Mouse (Mus musculus): ENCODE data around the gene Vrk1. TPM values are rescaled to one million over a fixed set of nuclear protein-coding genes. Genes with fewer than 3 reads are reported as not detected.

Gene Vrk1
- total RNA-seq, 2 experiments from 2014 or later: 97.1 to 205 TPM

DNA sequence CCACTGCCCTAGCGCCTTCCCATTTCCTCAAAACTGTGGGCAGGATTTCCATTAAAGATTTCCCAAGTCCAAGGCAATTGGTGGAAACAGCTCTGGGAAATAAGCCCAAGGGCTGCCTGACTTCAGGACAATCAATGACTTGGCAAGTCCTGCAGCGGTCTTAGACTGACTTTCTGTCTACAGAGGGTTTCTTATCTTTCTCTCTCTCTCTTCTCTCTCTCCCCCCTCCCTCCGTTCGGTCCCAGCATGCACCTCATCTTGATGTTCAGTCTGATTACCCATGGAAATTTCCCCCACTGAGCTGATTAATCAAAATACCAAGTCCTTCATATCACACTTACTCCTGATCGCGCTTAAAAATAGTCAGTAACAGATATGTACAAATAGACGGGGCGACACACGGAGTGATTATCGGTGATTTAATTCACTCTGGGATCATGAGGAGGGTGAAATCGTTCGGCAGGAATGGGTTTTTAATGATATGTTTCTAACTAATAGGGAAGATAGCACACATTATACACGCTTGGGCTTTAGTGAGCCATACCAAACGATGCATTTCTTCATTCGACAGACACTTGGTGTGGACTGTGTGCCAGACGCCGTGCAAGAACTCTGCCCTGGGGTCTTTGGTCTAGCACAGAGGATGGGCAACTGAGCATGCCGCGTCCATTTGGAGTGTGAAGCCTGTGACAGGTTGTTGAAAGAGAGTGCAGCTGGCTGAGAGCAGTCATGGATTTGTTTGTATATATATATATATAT lies 12.8 kb upstream of the Vrk1 start:
- ATAC-seq (replicated peaks; ENCODE audit: poor library complexity, severe bottlenecking): no peak

DNA sequence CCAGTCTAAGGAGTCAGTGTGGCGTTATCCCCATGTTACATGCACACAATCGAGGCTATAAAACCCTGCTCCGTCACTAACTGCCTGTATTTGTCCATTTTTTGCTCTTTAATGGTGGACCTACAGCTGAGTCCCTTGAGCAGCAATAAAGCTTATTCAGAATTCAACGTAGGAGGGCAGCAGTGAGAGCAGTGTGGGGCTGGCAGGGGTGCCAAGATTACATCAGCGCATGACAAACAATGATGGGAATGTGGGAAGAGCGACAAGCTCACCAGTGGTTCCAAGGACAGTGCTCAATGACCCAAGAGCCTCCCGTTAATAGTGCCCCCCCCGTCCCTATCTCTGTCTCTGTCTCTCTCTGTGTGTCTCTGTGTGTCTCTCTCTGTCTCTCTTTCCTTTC lies 8.3 kb upstream of the Vrk1 start:
- ATAC-seq (replicated peaks; ENCODE audit: poor library complexity, severe bottlenecking): no peak

DNA sequence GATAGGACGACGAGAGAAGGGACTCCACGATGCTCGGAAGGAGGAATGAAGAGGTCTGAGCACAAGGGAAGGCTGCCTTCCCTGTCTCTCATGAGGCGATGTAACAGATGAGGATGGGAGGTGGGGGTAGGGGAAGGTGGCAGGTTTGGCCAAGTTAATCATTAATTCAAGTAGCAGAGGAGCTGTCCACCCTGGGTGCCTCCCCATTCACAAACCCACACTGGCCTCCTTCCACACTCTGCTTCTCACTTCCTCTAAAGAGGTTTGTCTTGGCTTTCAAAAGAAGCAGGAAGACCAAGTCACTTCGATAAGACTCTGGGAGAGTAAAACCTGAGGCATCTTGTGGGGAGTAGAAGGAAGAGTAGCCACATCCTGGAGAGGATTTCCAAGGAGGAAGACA lies 5.3 kb upstream of the Vrk1 start:
- ATAC-seq (replicated peaks; ENCODE audit: poor library complexity, severe bottlenecking): peak; percentile 85

DNA sequence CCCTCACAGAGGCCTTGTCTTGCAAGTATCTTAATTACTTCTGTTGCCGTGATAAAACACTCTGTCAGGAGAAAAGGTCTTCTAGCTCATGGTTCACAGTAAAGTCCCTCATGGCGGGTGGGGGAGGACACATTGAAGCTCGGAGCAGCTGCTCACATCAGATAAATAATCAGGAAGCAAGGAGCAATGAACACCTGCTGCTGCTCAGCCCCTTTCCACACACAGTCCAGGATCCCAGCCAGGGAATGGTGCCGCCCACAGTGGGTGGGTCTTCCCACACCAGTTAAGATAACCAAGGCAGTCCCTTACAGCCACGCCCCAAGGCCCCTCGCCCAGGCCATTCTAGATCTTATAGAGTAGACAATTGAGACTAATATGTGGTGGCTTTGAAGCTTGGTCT lies 3.8 kb upstream of the Vrk1 start:
- no peak for ATAC-seq (replicated peaks; ENCODE audit: poor library complexity, severe bottlenecking)

DNA sequence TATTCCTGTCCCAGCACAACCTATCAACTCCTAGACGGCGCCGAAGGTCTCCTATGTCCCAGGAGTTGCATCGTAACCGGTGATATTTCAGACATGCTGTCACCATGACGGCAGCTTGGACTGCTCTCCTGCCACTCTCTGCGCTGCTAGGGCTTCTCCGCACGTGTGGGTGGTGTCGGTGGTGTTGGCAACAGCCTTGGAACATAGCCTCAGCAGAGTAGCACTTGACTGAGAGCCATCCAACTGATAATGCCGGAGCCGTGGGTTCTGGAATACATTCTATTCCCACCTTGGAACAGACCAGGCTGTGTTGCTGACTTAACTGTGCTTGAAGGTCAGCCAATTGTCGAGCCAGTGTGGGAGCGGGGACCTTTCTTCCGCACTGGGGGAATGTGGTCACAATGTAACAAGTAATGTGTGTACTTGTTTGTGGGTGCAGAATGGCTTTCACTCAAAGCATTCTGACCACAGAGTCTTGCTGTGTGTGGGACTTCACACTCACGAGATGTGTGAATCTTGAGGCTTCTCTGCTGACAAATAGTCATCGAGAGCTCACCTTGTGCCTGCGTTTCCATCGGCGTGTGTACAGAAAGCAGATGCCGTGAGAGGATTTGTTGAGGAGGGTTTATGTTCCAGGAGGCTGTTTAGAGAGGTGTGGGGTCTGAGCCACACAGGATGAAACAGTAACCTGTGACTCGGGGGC lies 1.5 kb upstream of the Vrk1 start:
- ATAC-seq (replicated peaks; ENCODE audit: poor library complexity, severe bottlenecking): no peak

DNA sequence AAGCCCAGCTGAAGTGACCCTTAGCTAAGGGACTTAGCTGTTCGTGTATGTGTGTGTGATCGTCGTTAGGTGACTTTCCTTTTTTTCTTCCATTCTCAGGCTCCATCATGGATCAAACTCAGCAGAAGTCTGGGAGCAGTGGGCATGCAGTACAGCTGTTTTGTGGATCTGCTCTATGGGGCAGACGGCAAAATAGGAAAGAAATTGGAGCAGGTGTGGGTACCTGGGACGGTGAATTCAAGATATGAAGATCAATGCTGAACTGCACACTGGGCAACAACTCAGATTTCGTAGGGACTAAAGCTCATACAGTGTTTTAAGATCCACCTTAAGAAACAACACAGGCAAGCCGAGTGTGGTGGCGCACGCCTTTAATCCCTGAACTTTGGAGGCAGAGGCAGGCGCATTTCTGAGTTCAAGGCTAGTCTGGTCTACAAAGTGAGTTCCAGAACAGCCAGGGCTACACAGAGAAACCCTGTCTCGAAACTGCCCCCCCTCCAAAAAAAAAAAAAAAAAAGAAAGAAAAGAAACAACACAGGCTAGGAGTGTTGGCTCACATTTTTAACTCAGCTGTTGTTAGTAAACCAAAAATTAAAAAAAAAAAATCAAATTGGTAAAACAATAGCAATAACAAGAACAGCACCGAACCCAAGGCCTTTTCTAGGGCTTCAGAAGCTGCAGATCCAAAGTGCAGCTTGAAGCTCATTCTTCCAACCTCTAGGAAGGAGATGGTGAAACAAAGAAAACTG lies 732 bp upstream of the Vrk1 start:
- ATAC-seq (replicated peaks; ENCODE audit: poor library complexity, severe bottlenecking): no peak; the same call in 1 of the 2 replicates

DNA sequence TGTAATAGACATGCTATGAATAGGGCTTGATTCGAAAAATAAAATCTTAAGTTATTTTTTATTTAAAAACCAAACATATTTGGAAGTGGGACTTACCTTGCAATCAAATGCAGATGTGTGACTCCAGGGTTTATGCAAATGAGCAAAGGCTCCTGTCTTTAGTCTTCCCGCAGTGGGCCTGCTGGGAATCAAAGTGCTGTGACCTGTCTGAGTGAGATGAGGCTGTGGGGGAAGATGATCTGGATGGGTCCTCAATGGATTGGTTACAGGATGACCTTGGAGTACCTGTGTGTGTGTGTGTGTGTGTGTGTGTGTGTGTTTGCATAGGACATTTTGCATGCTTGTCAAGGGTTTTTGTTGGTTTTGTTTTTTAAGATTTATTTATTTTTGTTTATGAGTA lies 2.1 kb downstream of the Vrk1 start:
- ATAC-seq (replicated peaks; ENCODE audit: poor library complexity, severe bottlenecking): no peak

DNA sequence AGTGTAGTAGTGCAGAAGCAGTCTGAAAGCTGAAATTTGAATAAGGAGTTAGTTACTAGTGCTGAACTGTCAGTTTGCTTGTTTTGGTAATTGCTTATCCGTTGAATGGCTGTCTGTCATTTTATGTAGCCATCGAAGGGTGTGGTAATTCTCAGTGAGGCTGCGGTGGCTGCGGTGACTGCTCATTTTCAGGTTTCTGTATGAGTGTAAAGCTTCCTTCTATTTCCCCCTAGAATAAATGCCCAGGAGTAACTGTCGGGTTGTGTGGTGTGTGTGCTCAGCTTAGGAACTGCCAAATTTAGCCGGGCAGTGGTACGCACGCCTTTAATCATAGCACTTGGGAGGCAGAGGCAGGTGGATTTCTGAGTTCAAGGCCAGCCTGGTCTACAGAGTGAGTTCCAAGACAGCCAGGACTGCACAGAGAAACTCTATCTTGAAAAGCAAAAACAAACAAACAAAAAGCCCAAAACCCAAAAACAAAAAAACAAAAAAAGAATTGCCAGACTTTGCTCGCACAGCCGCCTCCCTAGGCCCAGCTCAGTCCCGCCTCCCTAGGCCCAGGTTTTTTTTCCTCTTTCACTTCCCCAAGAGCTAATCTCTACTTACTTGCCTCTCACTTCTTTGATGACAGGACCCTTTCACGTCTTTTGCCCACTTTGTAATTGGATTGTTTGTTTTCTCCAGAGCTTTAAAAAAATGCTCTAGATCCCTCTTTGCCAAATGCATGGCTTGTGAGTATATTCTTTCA lies 6.4 kb downstream of the Vrk1 start:
- peak; percentile 96 for ATAC-seq (replicated peaks; ENCODE audit: poor library complexity, severe bottlenecking)

DNA sequence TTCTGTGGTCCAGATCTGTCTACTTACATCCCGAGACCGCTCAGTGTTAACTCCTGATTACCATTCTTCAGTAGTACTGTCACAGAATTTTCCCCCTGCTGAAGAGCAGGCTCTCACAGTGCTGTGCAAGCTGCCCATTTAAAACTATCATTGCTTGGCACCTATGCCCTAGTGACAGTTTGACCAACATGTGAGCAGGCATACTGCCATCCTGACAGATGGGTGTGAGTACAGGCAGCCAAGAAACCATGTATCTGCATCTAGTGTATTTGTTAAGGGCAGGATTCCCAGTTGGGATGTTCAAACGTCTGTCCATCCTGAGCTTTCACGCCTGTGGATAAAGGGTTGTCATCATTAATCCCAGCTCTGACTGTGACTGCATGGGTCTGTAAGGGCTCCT lies 10.0 kb downstream of the Vrk1 start:
- ATAC-seq (replicated peaks; ENCODE audit: poor library complexity, severe bottlenecking): no peak

DNA sequence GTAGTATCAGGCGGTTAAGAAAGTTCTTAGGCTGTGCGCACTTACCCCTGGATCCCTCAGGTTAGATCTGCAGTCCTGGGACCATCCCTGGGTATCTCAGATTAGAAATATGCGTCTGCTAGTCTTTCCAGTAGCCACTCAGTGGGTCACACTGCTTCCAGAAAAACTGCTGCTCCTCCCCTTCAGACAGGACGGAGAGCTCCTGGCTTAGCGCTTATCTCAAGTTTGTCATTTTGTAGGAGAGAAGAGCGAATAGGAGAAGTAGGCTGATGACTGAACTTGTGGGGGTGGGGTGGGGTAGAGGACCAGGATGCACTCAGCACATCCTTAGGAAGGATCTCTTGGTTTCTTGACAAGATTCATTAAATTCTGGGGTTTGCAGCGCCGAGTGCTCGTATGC lies 13.6 kb downstream of the Vrk1 start:
- ATAC-seq (replicated peaks; ENCODE audit: poor library complexity, severe bottlenecking): 0 out of 2 replicates have a peak, but pooled peaks have one; percentile 15

DNA sequence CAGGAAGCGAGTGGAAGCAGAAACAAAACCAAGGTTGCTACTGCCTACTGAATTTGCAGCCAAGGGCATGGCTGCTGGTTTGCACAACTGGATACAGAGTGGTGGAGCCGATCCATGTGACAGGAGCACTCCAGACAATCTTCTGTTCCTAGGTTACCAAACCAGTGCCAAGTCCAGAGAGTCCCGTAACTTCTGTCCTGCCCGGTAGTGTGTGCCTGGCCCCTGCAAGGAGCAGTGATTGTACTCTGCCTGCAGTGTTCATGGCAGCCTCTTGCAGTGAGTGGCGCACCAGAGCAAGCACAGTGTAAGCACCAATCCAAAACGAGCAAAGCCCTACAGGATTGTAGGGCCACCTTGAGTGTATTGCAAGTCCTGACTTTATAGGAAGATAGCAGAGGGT lies 15.4 kb downstream of the Vrk1 start:
- peak; percentile 59 for ATAC-seq (replicated peaks; ENCODE audit: poor library complexity, severe bottlenecking)

DNA sequence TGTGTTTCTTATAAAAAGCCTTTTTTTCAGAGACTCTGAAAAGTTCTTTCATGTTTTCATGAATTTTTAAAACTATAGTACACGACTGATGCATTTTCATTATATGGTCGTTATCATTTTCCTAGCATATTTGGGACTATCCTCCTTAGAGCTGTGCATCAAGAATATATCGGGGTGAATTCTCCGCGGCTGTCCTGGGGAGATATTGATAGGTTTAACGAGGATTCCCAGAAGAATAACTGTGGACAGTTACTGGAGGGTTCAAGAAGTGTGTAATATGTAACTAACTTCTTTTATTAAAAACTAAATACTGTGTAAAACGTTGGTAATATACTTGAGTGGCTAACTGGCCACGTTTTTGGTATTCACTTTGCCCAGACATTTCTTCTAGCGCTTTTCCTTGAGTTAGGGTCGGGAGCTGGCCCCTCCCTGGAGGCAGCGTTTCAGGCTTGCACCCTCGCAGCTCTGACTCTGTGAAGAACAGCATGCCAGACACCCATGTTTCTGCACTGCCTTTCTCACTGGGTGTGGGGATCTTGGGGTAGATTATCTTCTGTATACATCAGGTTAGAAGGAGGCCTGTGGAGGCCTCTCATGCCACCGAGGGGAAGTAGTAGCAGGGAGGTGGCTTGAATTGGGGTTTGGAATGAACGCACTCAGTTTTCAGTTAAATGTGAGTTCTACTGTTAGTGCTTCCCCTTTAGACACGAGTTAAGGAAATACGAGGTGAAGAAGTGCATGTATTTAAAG lies 16.5 kb downstream of the Vrk1 start:
- ATAC-seq (replicated peaks; ENCODE audit: poor library complexity, severe bottlenecking): 0 out of 2 replicates have a peak, but pooled peaks have one; percentile 9

DNA sequence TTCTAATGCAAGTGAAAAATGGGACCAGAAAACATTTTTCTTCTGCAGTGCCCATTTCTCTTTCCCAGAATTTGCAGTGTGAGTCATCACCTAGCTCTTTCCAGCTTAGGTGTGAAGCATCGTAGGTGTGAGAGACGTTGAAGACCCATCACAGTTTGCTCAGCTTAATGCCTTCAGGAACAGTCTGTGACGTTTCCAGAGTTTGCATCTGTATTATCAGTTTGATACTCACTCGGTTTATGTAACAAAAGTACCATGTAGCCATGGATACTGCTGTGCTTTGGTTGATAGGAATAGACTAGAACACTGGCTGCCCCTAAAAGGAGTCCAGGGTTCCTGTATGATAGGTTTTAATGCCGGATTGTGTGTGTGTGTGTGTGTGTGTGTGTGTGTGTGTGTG lies 17.3 kb downstream of the Vrk1 start:
- ATAC-seq (replicated peaks; ENCODE audit: poor library complexity, severe bottlenecking): no peak

DNA sequence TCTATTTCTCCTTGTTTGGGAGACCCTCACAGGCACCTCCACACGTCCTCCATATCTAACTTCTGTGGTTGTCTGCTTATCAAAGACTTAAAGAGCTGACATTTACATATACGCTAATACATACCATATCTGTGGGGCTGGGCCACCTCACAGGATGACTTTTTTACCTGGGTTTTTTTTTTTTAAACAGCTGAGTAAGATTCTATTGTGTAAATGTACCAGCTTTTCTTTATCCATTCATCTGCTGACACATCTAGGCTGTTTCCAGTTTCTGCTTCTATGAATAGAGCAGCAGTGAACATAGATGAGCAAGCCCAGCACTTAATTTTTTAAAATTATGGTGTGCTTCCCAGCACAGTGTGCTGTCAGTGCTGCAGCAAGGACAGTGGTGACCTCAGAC lies 19.6 kb downstream of the Vrk1 start:
- no peak for ATAC-seq (replicated peaks; ENCODE audit: poor library complexity, severe bottlenecking)

DNA sequence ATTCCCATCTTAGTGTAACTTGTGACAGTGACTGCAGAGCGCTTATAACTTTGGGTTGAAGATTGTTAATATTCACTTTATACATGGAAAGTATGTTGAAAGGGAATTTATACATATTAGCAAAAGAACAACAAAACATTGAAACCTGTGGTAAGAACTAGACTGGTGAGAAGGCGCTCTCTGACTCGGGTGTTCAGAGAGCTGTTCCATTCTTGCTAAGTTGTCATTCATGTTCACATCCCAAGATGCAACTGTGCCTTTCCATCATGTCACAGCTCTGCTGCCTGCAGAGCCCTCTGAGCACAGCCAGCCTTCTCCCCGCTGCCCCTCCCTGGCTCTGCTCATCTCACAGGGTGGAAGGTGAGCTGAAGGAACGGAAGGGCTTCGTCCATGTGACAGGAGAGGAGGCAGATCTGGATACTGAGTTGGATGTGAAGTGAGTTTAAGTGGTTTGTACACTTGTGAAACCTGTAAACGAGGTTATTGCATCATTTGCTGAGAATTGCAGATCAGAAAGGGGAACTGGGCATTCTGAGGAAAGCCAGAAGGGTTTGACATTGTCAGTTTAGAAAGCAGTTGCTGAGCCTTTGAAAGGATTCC lies 20.2 kb downstream of the Vrk1 start:
- peak; percentile 70 for ATAC-seq (replicated peaks; ENCODE audit: poor library complexity, severe bottlenecking)

DNA sequence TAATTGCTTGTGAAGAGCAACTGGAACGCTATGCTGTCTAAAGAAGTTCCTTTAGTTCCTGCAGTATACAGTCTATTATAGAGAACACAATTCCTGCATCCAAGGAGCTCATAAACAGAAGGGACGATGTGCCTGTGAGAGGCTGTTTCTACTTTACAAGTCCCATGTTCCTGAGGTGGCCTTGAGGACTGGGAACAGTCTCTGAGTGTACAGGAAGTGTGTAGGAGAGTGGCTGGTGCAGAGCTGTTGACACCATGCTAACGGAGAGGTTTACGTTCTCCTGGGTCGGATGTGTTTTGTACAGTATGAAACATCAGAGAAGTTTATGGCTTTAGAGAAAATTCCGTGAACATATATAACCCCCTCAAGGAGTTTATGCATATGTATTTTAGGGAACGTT lies 20.8 kb downstream of the Vrk1 start:
- ATAC-seq (replicated peaks; ENCODE audit: poor library complexity, severe bottlenecking): peak; percentile 13; the same call in 1 of the 2 replicates

DNA sequence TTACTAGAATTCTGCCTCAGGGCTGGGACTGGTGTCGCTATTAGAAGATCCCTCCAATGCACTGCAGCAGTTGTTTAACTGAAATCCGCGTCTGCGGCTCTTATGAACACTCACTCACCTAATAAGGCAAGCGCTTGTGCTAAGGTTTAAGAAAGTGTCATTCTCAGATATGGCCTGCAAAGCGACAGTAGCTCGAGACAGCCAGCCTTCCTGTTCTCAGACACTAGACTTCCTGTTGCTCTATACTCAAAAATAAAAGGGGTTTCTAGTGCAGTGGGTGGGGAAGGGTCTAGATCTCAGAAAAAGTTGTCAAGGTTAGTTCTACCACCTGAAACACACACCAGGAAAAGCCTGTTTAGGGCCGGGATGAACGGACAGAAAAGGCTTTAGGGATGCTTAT lies 21.9 kb downstream of the Vrk1 start:
- ATAC-seq (replicated peaks; ENCODE audit: poor library complexity, severe bottlenecking): peak; percentile 3; the same call in 1 of the 2 replicates

DNA sequence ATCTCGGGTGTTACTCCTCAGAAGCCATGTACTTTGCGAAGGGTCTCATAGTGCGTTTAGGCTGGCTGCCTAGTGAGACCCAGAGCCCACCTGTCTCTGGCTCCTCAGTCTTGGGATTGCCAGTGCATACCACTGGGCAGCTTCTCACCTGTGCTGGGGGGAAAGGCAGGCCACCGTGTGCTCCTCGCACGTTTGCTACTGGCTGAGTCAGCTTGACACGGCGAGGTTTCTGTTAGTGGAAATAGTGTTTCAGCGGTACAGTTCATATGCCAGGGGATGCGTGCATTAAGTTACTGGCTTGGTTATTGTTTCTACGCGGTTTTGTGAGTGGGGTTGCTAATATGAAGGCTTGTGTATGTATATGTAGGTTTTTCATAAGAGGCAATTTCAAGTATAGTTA lies 22.3 kb downstream of the Vrk1 start:
- ATAC-seq (replicated peaks; ENCODE audit: poor library complexity, severe bottlenecking): no peak

DNA sequence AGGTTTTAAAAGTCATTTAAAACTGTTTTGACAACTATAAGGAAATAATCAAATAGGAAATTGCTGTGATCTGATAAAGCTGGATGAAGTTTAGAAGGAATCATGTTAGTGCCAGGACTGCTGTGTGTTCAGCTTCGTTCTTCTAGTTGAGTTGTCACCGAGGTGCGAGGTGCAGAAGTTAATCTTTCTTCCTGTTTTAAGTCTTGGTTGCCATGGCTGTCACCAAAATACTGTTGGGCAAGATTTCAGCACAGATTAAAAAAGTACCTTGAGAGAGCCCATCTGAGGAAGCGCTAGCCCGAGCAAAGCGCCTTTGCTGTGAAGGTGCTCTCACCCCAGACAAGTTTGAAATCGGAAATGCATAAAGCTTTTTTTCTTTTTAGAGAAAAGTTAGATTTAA lies 24.2 kb downstream of the Vrk1 start:
- ATAC-seq (replicated peaks; ENCODE audit: poor library complexity, severe bottlenecking): peak; percentile 60

Measured in granulocyte monocyte progenitor cell, adult 5-6 weeks (primary cell).